Mouse (Mus musculus): ENCODE measurements around the gene Ttc30a1. TPM values are rescaled to one million over a fixed set of nuclear protein-coding genes. Genes with fewer than 3 reads are reported as not detected.

Ttc30a1 gene
- total RNA-seq, 2 experiments from 2014 or later = 3.4 to 3.6 TPM

GRCm38 (mm10) chr2:75929786-75930444, 51.9 kb downstream of the Ttc30a1 start:
- DNase-seq = no peak

DNA sequence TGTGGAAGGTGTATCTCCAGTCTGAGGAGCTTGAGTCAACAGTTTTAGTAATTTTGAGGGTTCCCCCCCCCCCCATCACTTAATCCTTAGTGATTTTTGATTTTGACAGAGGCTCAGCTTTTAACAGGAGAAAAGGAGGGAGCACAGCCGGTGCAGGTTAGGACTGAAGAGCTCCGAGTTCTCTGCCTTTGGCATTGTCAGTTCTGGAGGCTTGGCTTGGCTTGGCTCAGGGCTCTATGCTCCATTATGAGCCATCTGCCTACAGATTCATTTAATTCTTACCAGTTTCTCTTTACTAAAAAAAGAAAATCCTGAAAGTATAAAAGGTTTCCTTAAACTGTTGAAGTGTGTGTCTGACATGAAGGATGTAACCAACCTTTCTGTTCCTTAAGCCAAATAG, 52.6 kb downstream of the Ttc30a1 start:
- no peak for DNase-seq

Other genes with a start within 250 kb of the Ttc30a1 start
- gene Agps, start 149.8 kb downstream of the Ttc30a1 start, total RNA-seq (2021) = 10 to 100 TPM; 43.1 to 44.9 TPM
- gene Ttc30b, start 43.4 kb downstream of the Ttc30a1 start, total RNA-seq (2021) = 10 to 100 TPM; 11.6 to 13.5 TPM
- under 1 TPM; 0.40 to 0.56 TPM for gene Ttc30a2, start 3.8 kb downstream of the Ttc30a1 start, total RNA-seq (2021)

Data from layer of hippocampus, postnatal 36 days (tissue).